Mouse (Mus musculus) ovary, adult 2 months (tissue): ENCODE measurements around the gene Asb18. TPM values are rescaled to one million over a fixed set of nuclear protein-coding genes. Genes with fewer than 3 reads are reported as not detected.

ENCODE experiments used
- polyA plus RNA-seq: library from polyadenylated mRNA; depleted of rRNA; stranded (reverse); fragments of >200 nt; gene quantifications from 2 replicates; pipeline ENCODE4 v1.2.3, GENCODE M21; 2012; rRNA removed

Asb18 gene
- polyA plus RNA-seq: not detected in 2 replicates

GRCm38 (mm10) chr1:90014446-90014845 is at the start of gene Asb18:
Gene Asb18 (minus strand): TSS chr1:90014666.

GRCm38 (mm10) chr1:89931120-89931519 is 83.3 kb downstream of the Asb18 start, which contains the start of gene Gbx2:
Gene Gbx2 (minus strand): TSS chr1:89931179.

Other genes starting within 250 kb of the Asb18 start
- gene Gbx2, start 83.5 kb downstream of the Asb18 start, polyA plus RNA-seq: 6.3 and 12.1 TPM in 2 replicates
- 3.8 and 5.6 TPM in 2 replicates for gene Iqca, start 138.7 kb upstream of the Asb18 start, polyA plus RNA-seq
- gene Ackr3, start 189.3 kb upstream of the Asb18 start, polyA plus RNA-seq: 87.3 and 98.5 TPM in 2 replicates